Mouse (Mus musculus): ENCODE measurements around the gene Pvalb.

GRCm38 (mm10) chr15:78186906-78187305, 19.3 kb downstream of the Pvalb start:
- TF ChIP-seq CTCF (IDR thresholded peaks at IDR 0.05; ENCODE audit: control insufficient read depth, insufficient read depth, insufficient replicate concordance, low read depth, low read length) (no peak), POLR2A (IDR thresholded peaks at IDR 0.05; ENCODE audit: control insufficient read depth, low read depth, low read length) (no peak)

Data from testis, adult 2 months (tissue).